Mouse (Mus musculus) CD4-positive, CD25-positive, alpha-beta regulatory T cell, adult 4 months (primary cell): ENCODE results near the gene Mybbp1a. TPM values are rescaled to one million over a fixed set of nuclear protein-coding genes. Genes with fewer than 3 reads are reported as not detected.

Experiments
- ATAC-seq: one replicate; pipeline ENCODE4 v1.8.0; 2017
- polyA plus RNA-seq, 2 experiments: library from polyadenylated mRNA; unstranded; fragments of 100-300 nt; shearing (Covaris generic); gene quantifications; one replicate each; pipeline ENCODE4 v1.2.1; 2017

Mybbp1a gene
- 100 to 1,000 TPM in 1 of 2 experiments, 10 to 100 TPM in 1; 73.7 to 102 TPM for polyA plus RNA-seq

DNA sequence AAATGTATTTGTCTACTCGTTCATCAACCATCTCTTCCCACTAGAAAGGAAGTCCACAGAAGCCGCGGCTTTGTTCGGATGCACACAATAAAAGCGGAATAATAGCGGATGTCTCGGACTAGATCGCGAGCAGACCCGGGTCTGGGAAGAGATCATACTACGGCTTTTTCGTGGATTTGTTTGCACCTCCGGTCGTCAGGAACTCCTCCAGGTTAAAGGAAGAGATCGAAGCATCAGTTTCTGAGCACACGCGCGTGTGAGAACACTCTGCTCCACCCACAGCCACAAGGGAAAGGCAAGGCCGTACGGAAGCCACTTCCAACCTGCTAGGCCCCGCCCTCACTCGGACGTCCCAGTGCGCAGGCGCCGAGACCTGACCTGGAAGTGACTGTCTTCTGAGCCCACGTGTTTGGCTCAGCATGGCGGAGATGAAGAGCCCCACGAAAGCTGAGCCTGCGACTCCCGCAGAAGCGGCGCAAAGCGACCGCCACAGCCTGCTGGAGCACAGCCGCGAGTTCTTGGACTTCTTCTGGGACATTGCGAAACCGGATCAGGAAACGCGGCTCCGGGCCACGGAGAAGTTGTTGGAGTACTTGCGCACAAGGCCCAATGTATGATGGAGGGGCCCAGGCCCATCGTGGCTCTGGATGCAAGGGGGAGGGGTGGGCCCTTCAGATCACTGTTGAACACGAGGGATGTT lies at the start of gene Mybbp1a:
Mybbp1a (plus strand) TSS at position 391 of the 700 bp plus-strand sequence.
- peak; percentile 99 for ATAC-seq

DNA sequence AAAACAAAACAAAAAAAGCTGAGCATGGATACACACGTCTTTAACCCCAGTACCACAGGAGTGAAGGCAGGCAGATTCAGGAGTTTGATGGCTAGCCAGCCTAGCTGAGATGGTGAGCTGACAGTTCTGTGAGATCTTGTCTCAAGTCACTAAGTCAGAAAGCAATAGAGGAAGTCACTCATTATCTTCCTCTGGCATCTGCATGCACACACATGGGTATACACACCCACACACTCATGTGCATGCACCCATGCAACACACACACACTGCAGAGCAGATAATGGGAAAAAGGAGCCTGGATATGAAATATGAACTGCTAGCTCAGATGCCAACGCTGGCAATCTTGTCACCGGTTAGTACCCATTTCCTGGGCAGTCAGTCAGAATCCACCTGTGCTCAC lies 47.9 kb upstream of the Mybbp1a start:
- ATAC-seq, result no peak

DNA sequence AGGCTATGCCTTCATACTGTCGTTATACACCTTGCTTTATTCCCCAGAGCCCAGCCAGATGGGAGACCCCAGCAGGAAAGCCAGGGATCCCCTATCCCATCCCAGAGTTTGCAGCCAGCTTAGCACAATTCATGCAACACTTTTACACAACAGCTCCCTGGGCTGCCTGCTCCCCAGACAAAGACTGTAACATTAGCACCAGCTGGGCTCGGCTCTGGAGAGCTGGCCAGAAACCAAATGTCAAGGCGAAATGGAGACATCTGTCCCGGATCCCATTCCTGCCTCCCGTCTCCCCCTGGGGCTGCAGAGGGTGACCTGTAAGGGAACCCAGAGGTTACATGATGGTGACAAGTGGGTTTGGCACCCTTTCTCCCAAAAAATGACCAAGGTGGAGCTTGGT lies 47.5 kb upstream of the Mybbp1a start:
- no peak for ATAC-seq

DNA sequence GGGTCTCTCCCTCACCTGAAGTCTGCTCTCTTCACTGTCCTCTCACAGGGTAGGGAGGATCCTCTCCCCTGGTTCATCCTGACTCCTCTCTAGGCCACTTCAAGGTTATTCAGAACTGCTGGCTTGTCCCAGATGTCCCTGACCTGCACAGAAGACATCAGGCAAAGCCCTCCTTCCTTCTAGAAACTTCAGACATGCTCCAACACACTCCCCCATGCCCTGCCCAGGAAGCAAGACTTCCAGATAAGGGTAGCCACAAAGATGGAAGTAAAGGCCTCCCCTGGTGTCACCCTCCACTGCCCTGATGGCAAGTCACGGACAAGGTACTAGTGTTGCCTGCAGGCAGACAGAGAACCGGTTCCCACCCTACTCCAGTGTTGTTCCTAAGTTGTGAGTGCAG lies 46.5 kb upstream of the Mybbp1a start:
- no peak for ATAC-seq

DNA sequence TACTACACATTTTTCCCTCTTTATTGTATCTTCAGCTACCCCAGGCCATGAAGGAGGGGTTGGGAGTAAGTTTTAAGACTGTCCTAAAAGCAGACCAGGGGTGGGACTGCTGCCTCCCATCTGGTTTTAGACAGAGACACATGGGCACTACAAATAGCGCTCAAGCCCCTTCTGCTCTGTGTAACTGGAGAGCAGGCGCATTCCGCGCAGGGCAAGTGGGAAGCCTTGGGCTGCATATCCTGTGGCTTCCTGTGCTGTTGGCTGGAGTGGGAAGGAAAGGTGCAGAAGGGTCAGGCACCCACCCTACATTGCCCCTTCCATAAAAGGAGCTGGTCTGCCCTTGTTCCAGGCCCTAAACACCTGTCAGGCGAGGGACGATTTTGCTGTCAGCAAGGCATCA lies 45.5 kb upstream of the Mybbp1a start:
- ATAC-seq, result no peak

DNA sequence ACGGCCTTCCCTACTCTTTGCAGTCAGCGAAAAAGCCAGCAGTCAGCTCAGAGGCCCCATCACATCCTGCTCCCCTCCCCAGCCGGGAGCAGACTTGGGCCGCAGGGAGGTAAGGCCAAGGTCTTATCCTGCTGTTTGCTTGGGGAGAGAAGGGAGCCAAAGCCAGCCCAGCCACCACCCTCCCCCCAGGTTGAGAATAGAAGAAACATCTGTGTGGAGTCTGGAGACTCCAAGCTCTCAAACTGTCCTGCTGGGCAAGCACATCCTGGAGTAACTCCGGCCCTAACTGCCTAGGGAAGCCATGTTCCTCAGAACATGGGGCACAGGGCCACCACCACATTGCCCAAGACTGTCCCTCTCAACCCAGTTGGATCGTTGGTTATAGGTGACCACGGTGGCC lies 44.5 kb upstream of the Mybbp1a start:
- ATAC-seq, result no peak

DNA sequence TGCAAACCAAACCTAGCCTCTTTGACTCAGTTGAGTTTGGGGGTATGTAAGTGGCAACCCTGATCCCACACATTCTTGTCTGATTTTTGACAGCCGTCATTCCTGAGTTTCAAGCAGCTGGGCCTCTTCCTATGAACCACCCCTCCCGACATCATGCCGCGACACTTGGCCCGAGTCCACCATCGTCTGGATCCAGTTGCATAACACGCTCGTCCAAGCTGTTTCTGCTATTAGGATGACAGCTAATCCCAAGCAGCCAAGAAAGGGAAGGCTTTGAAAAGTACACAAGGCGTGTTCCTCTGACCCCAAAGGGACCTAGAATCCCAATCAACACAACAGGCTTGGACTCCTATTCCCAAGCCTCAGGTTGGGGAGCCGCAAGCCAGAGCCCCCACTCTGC lies 44.1 kb upstream of the Mybbp1a start:
- ATAC-seq, result no peak

DNA sequence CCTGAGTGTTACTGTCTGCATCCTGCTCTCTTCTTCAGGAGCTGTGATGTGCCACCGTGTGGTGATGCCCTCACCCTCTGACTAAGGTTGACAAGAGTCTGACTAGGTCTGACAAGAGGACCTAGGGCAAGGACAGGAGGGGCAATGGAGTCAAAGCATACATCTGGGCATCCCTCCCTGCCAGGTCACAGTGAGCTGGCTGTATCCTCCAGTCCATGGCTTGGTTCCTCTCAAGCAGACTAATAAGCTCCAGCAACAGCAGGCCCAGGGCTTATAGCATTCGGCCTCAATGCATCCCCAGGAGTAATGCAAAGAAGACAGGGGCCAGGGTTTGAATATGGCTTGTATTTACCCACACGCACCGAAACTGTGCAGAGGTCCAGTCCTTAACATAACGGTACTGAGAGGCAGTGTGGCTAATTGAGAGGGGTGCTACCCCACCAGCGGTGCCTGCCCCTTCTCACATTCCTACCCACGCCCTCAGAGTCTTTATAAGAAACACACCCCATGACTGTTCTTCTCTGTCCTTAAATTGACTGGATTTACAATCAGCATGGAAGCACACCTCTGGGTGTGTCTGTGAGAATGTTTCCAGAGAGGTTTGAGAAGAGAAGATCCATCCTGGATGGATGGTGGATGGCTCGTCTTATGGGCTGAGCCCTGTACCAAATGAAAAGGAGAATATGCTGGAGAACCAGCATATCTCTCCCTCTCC lies 43.2 kb upstream of the Mybbp1a start:
- no peak for ATAC-seq

DNA sequence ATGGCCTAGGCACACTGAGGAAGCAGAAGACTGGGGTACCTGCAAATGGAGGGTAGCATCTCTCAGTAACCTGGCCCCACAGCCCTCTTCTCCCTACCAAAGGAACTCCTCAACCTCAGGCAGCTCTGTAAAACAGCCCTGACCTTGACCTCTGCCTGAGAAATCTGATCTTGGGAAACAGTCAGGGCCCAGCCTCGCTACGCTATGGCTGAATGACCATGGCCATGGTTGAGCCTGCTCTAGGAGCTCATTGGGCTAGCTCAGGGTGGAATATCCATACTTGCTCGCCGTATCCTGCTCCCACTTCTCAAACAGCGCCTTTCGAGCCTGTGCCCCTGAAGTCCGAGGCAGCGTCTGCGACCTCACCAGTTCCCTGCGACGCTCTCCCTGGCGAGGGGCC lies 40.1 kb upstream of the Mybbp1a start:
- ATAC-seq, result no peak

DNA sequence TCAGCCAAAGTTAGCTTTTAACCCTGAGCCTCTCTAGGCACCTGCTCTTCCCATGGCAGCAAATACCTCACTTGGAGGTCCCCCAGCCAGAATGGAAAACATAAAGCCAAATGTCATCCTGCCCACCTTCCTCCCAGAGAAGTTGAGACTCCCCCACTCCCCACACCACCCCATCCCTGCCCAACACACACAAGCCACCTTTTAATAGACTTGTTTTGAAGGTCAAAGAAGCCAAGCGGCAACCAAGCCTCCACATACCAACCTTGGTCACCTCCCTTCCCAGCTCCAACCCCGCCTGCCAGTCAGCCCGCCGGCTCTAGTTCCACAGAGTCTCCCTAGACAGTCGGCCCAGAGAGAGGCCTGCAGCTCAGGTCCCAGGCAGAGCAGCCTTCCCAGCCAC lies 39.1 kb upstream of the Mybbp1a start:
- ATAC-seq, result no peak

DNA sequence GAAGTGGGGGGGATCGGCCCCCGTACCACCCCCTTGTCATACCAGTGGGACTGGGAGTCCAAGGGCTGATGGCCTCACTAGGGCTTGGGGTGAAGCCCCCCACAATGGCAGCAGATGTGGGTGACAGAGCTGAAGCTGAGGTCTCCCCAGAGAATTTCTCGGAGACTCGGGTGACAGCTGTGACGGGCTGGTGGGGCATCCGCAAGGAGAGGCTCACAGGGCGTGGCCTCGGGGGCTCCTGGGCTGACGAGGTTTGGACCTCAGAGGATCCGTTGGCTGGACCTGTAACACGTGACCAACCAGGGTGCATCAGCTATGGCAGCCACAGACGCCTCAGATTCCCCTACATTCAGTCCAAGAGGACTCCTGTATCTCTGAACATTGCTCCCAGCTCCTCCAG lies 38.2 kb upstream of the Mybbp1a start:
- no peak for ATAC-seq

DNA sequence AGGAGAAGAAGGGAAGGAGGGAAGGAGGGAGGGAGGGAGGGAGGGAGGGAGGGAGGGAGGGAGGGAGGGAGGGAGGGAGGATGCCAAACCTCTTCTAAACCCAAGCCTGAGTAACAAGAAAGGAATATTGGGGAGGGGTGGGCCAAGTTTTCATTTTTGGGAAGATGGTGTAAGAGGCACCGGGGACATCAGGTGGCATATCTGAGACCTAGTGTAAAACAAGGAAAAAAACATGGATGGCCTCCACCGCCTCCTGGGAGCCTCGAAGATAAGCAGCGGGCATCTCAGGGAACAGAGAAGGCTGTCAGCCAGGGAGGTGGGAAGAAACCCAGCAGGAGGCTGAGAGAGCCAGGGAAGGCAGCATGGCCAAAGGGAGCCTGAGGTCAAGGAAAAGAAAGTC lies 35.6 kb upstream of the Mybbp1a start:
- ATAC-seq, result no peak

DNA sequence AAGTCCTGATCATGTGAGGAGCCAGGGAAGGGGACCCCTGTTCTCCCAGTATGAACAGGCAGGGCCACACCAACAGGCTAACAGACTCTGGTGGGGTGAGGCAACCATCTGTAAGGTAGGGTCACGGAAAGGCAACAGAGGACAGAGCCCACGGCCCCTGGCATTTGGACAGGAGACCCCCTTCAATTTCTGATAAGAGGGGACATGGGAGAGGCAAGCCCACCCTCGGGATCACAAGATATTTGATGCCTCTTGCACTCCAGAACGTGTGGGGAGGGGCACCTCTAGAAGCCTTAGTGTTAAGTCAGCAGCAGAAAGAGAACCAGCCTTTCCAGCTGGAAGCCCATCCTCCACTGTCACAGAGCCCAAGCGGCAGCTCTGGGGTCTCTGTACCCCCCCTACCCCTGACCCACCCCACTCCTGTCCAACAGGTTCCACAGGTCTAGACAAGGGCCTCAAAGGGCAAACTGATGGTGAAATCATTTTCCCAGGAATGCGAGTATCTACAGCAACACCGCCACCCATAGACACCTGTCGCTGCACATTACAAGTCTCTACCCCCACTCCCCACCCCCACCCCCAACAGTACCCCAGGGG lies 35.0 kb upstream of the Mybbp1a start:
- no peak for ATAC-seq

DNA sequence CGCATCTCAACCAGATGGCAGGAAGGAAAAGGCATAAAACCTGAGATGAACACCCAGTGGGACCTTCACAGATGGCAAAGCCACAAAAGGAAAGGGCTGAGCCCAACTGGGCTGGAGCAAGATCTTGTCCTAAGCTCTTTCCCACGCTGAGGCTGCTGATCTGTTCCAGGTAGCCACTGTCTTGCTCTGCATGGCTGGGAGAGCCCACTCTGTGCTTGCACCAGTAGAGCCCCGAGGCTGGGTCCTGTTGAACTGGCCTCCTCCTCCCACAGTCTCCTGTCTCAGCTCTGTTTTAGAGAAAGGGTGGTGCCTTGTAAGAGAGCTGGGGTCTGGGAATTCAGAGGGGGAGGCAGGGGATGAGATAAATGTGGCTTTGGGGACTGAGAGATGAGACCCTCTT lies 34.1 kb upstream of the Mybbp1a start:
- no peak for ATAC-seq

DNA sequence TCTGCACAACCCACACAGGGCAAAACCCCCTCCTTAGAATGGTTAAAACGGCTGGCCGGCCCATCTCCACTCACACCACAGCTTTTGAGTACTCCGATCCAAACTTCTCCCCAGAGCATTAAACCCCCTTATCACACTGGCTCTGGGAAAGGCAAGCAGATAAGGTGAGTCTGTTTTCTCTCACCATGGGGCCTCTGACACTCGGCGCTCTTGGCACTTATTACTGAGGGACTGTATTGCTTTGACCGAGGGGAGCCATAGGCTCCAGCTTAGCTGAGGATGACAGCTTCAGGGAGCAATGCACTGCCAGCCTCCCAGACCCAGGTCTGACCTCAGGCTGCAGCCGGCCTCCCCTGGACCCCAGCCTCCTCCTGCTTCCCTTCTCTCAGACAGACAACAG lies 33.6 kb upstream of the Mybbp1a start:
- ATAC-seq, result no peak

DNA sequence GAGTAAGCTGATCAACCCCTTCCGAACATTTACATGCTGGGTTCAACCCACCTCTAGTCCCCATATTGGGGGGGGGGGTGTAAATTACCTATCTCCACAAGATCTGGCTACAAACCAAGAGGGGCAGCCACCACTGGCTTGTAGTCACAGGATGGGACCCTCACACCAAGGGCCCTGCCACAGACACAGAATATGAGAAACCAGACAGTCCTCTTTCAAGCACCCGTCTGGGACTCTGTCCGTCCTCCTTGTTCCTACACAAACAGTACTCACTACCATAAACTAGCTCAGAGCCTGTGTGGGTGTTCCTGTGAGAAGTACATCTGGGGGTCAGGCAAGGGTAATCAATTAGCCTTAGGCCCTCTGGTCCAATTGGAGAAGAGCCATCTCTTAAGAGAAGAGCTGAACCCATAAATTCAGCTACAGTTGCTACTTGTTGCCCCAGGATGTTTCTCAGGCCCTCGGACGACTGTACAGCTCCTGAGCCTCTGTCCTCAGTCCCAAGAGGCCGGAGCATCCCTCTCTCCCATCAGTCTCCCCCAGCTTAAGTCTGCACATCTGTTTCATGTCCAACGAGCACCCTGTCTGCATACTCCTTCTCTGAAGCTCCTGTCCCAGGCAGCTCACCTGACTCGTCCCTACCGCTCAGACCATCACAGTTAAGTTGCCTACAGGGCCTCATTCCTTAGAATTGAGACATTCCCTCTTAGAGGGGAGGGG lies 32.5 kb upstream of the Mybbp1a start:
- ATAC-seq, result no peak

DNA sequence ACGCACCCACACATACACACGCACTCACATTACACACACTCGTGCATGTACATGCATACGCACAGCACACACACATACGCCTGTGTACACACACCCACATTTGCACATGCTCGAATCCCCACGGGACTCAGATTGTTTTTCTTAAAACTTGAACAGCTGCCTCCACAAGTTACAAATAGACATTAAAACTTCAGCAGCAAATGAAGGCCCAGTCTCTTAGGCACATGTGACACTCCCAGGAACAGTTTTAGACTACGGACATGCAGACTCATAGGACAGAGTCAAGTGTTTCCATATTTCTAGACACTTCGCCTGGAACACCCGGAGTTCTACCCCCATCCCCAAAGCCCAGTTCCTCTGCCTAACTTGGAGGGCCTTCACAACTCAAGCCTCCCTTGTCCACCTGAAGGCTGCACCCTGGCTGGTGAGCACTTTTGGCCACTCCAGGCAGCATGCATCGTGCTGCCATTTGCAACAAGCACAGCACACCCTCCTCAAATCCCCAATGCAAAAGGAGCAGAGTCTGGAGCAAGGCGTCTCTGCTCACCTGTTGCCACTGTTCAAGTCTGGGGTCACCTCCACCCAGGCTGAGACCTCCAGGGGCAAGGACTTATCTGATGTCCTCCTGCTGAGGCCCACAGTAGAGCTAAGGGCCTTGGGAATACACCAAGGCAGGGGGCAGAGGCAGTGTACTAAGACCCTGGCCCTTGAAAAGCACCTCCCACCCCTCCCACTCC lies 31.3 kb upstream of the Mybbp1a start:
- no peak for ATAC-seq

DNA sequence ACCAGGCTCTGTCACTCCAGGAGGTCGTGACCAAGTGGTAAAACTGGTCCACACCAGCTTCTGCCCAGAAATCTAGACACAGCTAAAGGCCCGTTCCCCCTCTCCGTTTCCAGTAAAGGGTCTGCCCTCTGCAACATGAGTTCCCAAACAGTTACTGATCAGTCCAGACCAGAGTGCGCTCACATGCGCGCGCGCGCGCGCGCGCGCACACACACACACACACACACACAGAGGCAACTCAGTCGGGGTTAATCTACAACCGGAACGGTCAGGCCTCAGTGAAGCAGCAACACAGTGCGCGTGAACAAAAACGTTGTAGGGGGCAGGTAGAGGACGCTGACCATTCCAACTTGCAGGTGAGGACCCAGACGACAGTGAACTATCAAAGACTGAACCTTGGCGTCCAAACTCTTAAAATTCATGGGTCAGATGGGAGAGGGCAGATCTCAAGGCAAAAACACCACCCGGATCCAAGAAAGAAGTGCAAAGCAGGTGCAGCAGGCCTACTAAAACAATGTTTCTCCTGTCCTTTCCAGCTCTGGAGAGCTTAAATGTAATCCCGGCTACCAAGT lies 30.5 kb upstream of the Mybbp1a start:
- no peak for ATAC-seq

DNA sequence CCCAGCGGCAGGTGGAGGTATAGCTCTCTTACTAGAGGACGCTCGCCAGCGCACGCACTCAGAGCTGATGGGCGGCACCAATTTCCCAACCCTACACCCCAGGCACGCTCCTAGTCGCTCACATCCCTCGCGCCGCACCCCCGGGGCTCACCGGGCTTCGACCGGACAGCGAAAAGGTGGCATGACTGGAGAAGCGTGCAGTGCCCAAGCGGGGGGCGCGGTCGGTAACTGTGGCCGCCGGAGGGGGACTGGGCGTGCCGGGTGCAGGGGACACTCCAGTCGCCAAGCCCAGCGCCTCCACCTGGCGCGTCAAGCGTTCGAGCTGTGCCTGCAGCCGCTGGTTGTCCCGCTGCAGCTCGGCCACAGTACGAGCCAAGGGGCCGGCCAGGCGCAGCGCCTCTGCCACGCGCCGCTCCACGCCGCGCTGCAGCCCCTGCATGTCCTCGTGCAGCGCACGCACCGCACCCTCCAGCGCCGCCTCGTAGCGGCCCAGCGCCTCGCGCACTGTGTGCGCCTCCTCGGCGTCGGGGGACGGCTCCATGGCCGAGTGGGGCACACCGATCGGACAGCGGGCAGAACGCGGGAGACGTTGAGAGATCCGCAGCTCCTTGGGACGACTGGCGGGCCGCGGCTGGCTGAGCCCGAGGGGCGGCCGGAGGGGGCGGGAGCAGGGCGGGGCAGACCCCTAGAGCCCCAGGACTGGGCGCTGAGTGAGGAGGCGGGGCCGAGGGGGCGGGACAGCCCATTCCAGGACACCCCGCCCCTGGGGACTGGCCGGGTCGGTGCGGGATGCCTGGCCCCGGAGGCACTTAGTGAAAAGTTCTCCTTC lies 29.8 kb upstream of the Mybbp1a start, which contains the start of gene Smtnl2:
Smtnl2 (minus strand) TSS at position 621 of the 829 bp plus-strand sequence.
- ATAC-seq, result no peak

DNA sequence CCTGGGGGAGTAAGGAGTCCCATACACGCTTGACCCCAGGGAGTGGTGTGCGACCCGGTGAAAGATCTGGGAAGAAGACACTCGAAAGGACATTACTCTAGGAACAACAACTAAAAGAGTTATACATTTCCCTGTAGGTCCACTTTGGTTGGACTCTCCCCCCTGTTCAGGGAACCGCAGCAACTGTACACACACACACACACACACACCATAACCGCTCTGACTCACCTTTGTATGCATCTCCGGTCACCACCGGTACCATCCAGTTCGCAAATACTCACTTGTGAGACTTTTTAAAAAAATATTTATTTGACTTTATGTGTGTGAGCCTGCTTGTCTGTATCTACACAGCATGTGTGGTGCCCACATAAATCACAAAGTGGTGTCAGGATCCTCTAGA lies 29.2 kb upstream of the Mybbp1a start:
- no peak for ATAC-seq

DNA sequence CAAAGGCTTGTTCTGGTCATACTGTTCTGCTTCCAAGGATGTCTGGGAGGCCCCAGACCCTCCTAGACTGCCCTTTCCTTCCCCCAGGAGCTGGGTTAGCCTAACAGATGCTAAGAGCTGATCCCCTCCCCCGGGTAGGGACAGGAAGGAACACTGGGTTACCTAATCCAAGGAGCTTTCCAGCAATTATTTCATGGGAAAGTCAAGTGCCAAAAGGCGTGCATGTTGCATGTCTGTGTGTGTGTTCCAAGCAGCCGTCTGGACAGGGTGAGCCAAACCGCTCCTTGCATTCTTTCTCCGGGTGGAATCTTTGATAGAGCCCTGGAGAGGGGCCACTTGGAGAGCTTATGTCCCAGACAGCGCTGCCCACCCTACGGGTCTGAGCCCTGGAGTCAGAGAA lies 28.1 kb upstream of the Mybbp1a start:
- ATAC-seq, result no peak
